8 mouse cellular contexts compared by ENCODE assay signal in the genomic region with DNA sequence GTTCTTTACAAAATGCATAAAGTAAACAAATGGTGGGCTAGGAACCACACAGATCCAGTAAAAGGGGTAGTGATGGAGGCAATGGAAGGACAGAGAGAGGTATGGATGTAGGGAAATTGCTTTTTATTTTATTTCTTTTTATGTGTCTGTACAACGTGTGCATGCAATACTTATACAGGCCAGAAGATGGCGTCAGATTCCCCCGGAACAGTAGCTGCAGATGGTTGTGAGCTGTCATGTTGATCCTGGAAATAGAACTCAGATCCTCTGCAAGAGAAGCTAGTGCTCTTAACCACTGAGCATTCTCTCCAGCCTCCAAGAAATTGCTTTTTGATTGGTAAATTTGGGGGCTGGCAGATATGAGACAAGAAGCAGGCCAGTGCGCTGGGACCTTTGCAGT.
DNase-seq lines count a peak whose midpoint lies in the region; ATAC-seq and TF ChIP-seq lines count a peak whose summit lies in the region.

No protein-coding gene starts in this region.

- no peak overlapping the region for H3K9ac ChIP-seq in forebrain, embryonic 14.5 days (ENCODE audit: low read length)
- H3K9ac ChIP-seq in midbrain, postnatal 0 days (replicated peaks; ENCODE audit: low read length, poor library complexity, severe bottlenecking): no peak overlapping the region

- peak; percentile 39 for DNase-seq in forebrain, embryonic 14.5 days (ENCODE audit: low spot score)
- DNase-seq in forebrain, embryonic 10.5 days (ENCODE audit: extremely low spot score, low spot score): no peak
- no peak for DNase-seq in lung, adult 2 months
- DNase-seq in lung, postnatal 25 days (ENCODE audit: low spot score): no peak
- peak; percentile 26 for DNase-seq in midbrain, postnatal 0 days (ENCODE audit: low spot score)
- DNase-seq in spleen, postnatal 4 days (ENCODE audit: low spot score in 2 of 2): no peak
- DNase-seq in c-Kit-positive CD71-positive TER-119-positive erythroid progenitor cells, embryonic 14.5 days (ENCODE audit: low spot score): no peak

- WGBS in forebrain, embryonic 14.5 days: 24% methylated on average over 4 of the region's 4 CpGs
- WGBS in forebrain, embryonic 10.5 days: 25% methylated on average over 4 of the region's 4 CpGs
- 29% methylated on average over 4 of the region's 4 CpGs for WGBS in lung, adult 2 months
- 23% methylated on average over 4 of the region's 4 CpGs for WGBS in bone marrow, adult 2 months
- WGBS in midbrain, postnatal 0 days: 25% methylated on average over 4 of the region's 4 CpGs

- H3K9me3 ChIP-seq in forebrain, embryonic 14.5 days (replicated peaks; ENCODE audit: control insufficient read depth, low read length): no peaks in the 10 kb centered on the region
- H3K9me3 ChIP-seq in forebrain, embryonic 10.5 days: peaks cover 12% of the 10 kb centered on the region; the same call in 1 of the 2 replicates
- no peaks in the 10 kb centered on the region for H3K9me3 ChIP-seq in midbrain, postnatal 0 days (ENCODE audit: low read length)

- H3K4me3 ChIP-seq in forebrain, embryonic 14.5 days (ENCODE audit: low read depth, low read length): no peak overlapping the region
- H3K4me3 ChIP-seq in forebrain, embryonic 10.5 days: no peak overlapping the region
- no peak overlapping the region for H3K4me3 ChIP-seq in lung, adult 2 months (replicated peaks; ENCODE audit: extremely low read depth, low read depth, low read length)
- H3K4me3 ChIP-seq in bone marrow, adult 2 months (replicated peaks; ENCODE audit: control insufficient read depth, low read depth, low read length): no peak overlapping the region
- no peak overlapping the region for H3K4me3 ChIP-seq in midbrain, postnatal 0 days (ENCODE audit: low read depth, low read length)

- ATAC-seq in forebrain, embryonic 14.5 days: no peak
- no peak for ATAC-seq in midbrain, postnatal 0 days (ENCODE audit: low FRiP score)

- H3K36me3 ChIP-seq in forebrain, embryonic 14.5 days (ENCODE audit: control insufficient read depth, insufficient read depth, low read length): no peaks in the 10 kb centered on the region
- no peaks in the 10 kb centered on the region for H3K36me3 ChIP-seq in forebrain, embryonic 10.5 days (replicated peaks)
- no peaks in the 10 kb centered on the region for H3K36me3 ChIP-seq in midbrain, postnatal 0 days (ENCODE audit: insufficient read depth, low read length)

- TF ChIP-seq POLR2A in lung, adult 2 months (IDR thresholded peaks at IDR 0.05; ENCODE audit: borderline replicate concordance, extremely low read depth, low read depth, low read length): no peak
- no peak for TF ChIP-seq POLR2A in bone marrow, adult 2 months (IDR thresholded peaks at IDR 0.05; ENCODE audit: borderline replicate concordance, control insufficient read depth, low read depth, low read length)

- no peaks in the 10 kb centered on the region for H3K27me3 ChIP-seq in forebrain, embryonic 14.5 days (replicated peaks; ENCODE audit: control insufficient read depth, insufficient read depth, low read length)
- no peaks in the 10 kb centered on the region for H3K27me3 ChIP-seq in forebrain, embryonic 10.5 days (ENCODE audit: poor library complexity, severe bottlenecking)
- H3K27me3 ChIP-seq in midbrain, postnatal 0 days (ENCODE audit: insufficient read depth, low read length): no peaks in the 10 kb centered on the region

- no peak overlapping the region for H3K27ac ChIP-seq in forebrain, embryonic 14.5 days (ENCODE audit: low read depth, low read length)
- H3K27ac ChIP-seq in forebrain, embryonic 10.5 days: no peak overlapping the region
- no peak overlapping the region for H3K27ac ChIP-seq in bone marrow, adult 2 months (ENCODE audit: control insufficient read depth, insufficient read depth, low read depth, low read length, poor library complexity)
- H3K27ac ChIP-seq in midbrain, postnatal 0 days (ENCODE audit: low read depth, low read length): no peak overlapping the region

- H3K4me1 ChIP-seq in forebrain, embryonic 14.5 days (ENCODE audit: control insufficient read depth, insufficient read depth, low read length): no peaks in the 10 kb centered on the region
- H3K4me1 ChIP-seq in forebrain, embryonic 10.5 days: peaks cover 13% of the 10 kb centered on the region
- no peaks in the 10 kb centered on the region for H3K4me1 ChIP-seq in lung, adult 2 months (ENCODE audit: control insufficient read depth, insufficient read depth, low read length)
- H3K4me1 ChIP-seq in bone marrow, adult 2 months (ENCODE audit: control insufficient read depth, insufficient read depth, low read length): no peaks in the 10 kb centered on the region
- no peaks in the 10 kb centered on the region for H3K4me1 ChIP-seq in midbrain, postnatal 0 days (ENCODE audit: insufficient read depth, low read length)

- peak; percentile 21; the same call in 1 of the 2 replicates for TF ChIP-seq CTCF in lung, adult 2 months (IDR thresholded peaks at IDR 0.05; ENCODE audit: insufficient read depth, low read length)
- TF ChIP-seq CTCF in bone marrow, adult 2 months (IDR thresholded peaks at IDR 0.05; ENCODE audit: control insufficient read depth, insufficient read depth, low read length): 0 out of 2 replicates have a peak, but pooled peaks have one; percentile 2
- peak; percentile 74 for TF ChIP-seq CTCF in midbrain, postnatal 0 days (IDR thresholded peaks at IDR 0.05)

- no peak overlapping the region for H3K4me2 ChIP-seq in forebrain, embryonic 14.5 days (ENCODE audit: low read length)
- no peak overlapping the region for H3K4me2 ChIP-seq in midbrain, postnatal 0 days (ENCODE audit: low read depth, low read length, poor library complexity, severe bottlenecking)

Comparison
In these comparisons a context has a peak if more than half of its experiments do, and no peak if none do; other contexts are left out.
1. DNase-seq: peak in forebrain, embryonic 14.5 days (single experiment) and midbrain, postnatal 0 days (single experiment); none in forebrain, embryonic 10.5 days (single experiment), lung, adult 2 months (single experiment), lung, postnatal 25 days (single experiment), spleen, postnatal 4 days (0 of 2) and c-Kit-positive CD71-positive TER-119-positive erythroid progenitor cells, embryonic 14.5 days (single experiment).
2. CTCF ChIP-seq: peak in every context shown above with its lines; median percentile 74 in midbrain, postnatal 0 days; 21 in lung, adult 2 months; 2 in bone marrow, adult 2 months.